Mouse (Mus musculus) liver, adult (tissue): ENCODE measurements around the gene Ptprq.

Experiments used
- GATA4 ChIP-seq: IDR thresholded peaks from 2 replicates; pipeline ENCODE4 v1.6.1; 2014; ENCODE audit warnings: mild to moderate bottlenecking, low read length; ENCODE audit not compliant: insufficient replicate concordance

Ptprq gene

DNA sequence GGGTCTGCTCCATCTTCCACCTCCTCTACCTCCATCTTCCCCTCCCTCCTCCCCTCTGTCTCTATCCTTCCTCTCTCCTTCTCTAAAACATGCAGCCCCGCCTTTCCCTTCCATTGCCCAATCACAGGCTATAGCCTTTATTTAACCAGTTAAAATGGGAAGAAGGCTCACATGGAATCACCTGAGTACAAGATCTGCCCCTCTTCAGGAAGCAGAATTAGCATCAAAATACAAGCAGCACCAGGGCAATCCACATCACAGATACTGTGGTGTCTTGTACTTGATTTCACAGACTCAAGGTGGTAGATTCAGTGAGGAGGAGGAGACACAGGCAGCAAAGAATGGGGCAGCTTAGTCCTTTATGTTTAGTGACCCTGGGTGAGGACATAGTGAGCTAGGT, 191.1 kb downstream of the Ptprq start:
- no peak for TF ChIP-seq GATA4

DNA sequence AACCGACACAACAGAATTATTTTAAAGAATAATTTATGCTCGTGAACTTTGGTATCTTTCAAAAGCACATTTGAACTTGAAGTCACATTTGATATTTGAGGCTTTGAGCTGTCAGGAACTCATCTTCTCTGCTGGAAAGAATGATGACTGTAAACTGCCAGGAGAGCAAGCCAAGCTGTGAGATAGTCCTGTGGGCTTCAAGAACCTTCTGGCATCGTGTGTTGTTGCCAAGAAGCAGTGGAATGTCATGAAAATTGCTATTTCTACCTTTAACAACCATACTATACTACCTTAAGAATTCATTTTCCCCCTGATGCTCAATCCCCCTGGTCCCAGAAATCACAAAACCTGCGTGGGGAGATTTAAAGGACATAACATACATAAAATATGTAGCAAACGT, 200.6 kb downstream of the Ptprq start:
- TF ChIP-seq GATA4 = no peak

DNA sequence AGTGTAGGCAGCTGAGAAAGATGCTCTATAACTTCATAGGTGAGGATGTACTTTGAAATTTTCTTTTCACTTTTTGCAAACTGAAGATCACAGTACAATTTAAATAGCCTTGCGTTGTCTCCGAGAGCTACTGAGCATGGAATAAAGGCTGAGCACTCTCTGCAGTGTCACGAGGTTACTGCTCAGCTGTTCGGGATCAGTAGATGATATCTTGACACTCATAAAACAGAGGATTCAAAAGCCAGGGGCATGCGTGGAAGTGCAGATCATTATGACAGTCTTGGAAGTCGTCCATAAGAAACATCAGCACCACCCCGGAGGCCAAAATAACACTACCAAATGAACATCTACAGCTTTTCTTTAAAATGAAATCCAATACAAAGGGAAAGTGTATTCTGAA, 203.2 kb downstream of the Ptprq start:
- TF ChIP-seq GATA4 = no peak

DNA sequence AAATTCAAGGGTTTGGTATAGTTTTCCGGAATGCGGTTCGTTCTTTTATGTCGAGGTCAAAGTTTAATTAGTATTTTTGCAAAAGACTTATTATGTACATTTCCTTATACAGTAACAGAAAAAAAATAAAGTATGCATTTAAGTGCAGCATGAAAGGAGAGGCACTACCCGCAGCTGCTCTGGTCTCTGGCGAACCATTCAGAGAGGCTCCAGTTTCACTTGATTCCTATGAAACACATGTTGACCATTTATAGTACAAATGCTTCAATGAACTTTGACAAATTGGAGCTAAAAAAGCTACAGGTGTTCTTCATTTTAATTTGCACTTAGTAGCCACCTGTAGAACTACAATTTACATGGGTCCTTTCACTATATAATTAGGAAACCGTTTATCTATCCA, 205.1 kb downstream of the Ptprq start:
- TF ChIP-seq GATA4 = no peak

DNA sequence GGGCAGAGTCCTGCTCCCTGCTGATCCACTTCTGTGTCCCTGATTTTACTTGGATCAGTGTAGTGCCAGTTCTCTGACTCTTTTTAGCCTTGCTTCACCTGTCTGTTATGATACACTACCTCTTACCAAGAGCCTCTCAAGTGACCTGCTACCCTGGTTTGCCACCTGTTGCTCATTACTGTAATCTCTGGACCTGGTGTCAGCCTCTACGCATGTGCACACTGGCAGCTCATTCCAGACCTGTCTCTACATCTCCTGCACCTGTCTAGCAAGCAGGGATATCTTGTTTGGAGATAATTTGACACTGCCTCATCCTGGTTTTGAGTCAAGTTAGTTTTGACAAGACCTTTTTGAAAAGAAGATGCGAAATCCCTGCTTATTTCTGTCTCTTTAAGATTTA, 213.5 kb downstream of the Ptprq start:
- TF ChIP-seq GATA4 = no peak

DNA sequence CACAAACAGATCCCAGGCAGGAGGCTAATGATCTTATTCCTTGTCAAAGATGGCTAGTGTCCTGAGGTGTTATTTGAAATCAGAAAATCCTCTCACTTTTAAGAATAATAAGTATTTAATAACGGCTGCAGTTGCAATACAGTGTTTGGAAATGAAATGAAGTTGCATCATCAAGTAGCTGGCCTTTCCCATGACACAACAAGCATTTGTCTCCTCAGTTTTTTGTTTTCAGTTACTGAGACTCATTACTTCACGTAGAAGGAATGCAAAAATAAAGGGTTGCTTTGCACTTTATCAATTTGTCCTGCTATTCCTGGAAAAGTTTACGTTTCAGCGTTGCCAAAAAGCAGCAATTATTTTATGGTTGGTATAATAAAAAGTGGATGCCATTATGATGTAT, 216.4 kb downstream of the Ptprq start:
- TF ChIP-seq GATA4 = no peak

DNA sequence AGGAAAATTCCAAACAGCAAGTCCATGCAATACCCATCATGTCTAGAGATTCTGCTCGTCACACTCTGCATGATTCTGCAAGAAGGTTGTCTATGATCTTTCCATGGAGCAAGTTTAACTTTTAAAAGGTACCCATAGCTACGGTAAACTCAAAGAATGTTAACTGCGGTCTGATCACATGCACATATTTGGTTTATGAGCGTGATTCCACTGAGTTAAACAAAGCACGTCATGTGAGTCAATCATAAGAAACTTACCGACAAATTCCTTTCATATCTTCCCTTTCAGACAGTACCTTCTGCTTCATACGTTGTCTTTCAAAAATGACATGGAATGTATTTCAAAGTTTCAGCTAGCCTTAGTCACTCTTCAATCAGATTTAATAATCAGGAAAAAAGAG, 217.7 kb downstream of the Ptprq start:
- no peak for TF ChIP-seq GATA4

DNA sequence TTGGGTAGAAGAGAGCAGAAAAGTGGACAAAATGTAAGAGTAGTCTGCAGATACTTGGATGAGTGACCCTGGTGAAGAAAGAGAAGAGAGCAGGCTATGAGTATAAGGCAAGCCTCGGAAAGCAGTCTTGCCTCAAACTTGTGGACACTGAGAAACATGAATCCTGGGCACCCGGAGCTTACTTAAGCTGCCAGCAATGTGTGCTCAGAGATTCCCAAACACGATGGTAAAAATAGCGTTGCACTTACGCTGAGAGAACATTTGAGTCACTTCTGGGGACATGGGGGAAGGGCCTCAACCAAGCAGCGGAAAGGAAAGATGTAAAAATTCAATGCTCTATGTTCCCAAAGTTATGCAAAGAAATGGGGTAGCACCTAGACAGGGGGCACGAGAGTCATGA, 220.2 kb downstream of the Ptprq start:
- TF ChIP-seq GATA4 = no peak

DNA sequence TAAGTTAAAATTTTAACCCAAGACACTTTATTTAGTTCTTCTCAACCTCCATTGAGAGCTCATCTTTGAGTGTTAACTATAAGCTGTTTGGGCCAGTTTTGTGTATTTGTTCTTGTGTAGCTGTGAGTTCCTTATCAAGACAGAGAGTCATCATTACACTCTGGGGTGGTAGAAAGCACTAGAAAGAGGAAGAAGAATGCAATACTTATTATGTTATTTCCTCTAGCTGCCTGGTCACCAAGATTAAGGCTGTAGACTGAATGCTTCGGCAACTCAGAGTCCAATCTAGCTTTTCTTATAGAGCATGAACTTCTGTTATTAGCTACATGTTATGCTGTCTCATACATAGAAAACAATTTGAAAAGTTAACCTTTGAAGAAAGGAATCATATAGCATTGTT, 223.4 kb downstream of the Ptprq start:
- TF ChIP-seq GATA4 = no peak

DNA sequence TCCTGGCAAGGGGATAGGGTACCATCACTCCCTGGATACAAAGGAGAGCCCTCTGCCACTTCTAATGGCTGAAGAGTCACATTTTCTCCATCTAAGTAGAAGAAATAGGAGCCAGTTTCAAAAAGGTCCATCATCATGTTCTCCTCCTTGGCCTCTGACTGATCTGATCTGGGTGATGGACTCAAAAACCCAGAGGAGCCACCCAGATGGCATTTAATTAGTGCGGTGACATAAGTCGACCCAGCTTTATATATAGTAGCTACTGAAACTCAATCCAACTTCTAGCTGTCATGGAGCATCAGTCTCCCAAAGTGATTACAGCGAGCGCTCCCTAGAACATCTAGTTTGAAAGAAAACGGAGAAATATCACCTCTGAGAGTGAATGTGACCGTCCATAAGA, 225.3 kb downstream of the Ptprq start, which contains the start of gene Myf6:
Gene Myf6 (minus strand): TSS at position 170 of the 400 bp plus-strand sequence.
- no peak for TF ChIP-seq GATA4

DNA sequence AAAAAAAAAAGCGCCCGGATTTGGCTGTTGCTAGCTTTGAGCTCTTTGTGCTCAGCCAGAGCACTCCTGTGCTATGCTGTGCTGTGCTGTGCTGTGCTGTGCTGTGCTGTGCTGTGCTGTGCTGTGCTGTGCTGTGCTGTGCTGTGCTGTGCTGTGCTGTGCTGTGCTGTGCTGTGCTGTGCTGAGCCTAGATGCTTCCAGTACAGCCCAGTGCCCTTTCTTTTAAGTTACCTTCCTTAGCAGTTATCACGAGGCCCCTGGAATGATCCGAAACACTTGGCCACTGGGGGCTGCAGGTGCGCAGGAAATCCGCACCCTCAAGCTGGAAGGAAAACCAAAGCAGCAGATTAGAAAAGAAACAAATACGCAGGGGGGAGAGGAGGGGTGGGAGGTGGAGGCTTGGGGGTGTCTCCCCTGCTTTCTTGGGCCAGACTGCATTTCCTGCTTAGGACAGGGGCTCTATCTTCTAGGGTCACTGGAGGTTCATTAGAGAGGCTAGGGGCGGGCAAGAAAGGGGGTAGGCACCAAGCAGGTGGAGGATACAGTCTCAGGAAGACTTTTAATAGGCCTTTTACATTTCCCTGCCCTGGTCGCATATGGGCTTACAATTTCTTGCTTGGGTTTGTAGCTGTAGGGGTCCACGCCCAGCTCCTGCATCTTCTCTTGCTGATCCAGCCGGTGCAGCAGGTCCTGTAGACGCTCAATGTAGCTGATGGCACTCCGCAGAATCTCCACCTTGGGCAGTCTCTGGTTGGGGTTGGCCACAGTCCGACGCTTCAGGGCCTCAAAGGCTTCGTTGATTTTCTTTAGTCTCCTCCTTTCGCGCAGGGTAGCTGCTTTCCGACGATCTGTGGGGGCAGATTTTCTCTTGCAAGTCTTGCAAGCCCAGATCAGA, 226.0 kb downstream of the Ptprq start:
- TF ChIP-seq GATA4 = no peak

DNA sequence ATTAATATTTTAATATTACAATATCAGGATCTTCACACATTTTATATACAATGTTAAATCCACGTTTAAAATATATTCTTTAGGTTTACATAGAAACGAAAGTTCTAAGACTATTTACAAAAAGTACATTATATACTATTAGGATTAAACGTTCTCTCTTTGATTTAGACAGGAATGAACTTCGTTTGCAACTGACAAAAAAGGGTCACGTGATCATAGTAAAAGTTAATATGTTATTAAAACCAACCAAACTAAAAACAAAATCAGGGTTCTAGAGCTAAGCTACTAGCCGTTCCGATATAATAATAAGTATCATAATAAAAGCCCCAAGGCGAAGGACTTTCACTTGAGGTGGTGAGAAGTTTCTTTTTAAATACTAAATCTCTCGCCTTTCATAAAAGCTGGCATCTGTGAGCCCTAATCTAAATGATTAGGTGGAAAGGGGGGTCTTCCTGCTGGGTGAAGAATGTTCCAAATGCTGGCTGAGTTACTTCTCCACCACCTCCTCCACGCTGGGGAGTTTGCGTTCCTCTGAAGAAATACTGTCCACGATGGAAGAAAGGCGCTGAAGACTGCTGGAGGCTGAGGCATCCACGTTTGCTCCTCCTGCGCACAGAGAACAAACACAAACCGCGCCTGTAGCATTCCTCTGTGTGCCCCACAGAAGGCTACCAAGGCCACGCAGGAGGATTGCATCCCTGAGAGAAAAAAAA, 226.8 kb downstream of the Ptprq start:
- no peak for TF ChIP-seq GATA4

DNA sequence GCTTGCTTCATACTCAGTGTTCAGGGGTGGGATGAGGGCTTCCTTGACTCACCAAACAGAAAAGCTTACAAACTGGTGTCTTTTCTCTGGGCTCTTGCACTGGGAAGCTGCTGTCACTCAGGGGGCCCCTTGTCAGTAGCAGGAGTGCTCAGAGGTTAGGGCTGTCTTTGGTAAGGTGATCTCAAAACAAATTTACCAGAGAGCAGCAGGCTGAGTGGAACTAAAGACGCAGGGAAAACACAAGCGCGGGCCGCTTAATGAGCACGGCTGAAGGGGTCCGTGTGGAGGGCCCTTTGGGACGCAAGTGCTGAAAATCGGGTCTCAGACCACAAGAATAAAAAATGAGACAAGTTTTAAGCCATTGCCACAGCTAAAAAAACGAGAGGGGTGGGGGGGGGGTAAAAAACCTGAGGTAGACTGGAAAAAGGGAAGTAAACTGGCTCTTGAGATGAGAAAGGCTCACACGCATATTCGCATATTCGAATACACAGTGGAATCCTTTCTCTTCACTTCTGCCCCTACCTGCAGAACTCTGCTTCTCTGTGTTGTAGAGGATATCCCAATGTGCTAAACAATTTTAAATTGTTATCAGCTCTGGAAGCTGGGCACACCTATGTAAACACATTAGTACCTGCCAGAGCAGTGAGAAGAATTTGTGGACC, 231.1 kb downstream of the Ptprq start:
- no peak for TF ChIP-seq GATA4

DNA sequence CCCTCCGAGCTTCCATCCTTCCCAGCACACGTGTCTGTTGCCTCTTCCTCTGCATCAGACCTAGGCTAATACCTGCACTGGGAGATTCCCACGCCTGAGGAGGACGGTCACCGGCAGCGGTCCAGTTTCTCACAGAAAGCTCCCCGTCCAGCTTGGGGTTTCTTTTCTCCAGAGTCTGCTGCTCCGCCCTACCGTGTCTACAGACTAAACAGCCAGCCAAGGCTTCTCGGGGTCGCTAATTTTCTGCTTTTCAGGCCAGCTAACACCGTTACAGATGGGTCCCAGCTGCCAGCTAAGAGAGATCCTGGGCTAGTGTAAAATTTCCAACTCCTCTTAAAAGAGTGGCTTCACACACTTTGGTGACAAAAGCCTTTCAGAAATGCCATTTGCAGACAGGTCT, 233.1 kb downstream of the Ptprq start:
- no peak for TF ChIP-seq GATA4

DNA sequence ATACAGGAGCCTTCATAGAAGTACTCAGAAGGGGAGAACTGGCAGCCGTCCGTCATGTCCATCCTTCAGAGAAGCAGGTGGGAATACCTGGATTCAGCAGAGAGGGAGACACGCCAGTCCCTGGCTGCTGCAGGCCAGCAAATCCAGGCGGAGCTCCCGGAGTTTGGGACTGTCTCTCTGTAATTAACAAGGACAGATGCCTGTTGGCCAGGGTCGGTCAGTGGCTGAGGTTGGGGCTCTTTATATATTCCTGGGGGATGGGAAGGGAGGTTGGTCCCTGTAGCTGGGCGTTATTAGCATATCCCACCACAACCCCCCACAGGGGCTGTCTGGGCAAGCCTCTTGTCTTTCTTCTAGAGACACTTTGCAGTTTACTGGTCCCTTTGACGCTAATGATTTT, 234.0 kb downstream of the Ptprq start, which contains the start of gene Myf5:
Gene Myf5 (minus strand): TSS at position 265 of the 400 bp plus-strand sequence.
- TF ChIP-seq GATA4 = no peak

DNA sequence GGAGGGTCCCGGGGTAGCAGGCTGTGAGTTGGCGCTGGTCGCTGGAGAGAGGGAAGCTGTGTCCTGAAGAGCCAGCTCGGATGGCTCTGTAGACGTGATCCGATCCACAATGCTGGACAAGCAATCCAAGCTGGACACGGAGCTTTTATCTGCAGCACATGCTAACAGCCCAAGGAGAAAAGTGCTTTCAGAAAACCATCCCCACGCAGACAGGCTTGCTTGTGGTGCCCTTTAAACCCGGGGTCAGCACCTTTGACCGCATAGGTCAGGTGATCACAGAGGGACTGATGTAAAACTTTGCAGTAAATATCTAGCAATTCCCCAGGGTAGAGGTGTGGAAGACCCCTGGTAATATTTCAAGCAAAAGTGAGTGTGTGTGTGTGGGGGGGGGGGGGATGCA, 235.8 kb downstream of the Ptprq start:
- no peak for TF ChIP-seq GATA4
